Mouse (Mus musculus) naive thymus-derived CD4-positive, alpha-beta T cell, adult 2 months (primary cell): ENCODE measurements around the gene Bcat2.
"Not testable (repeated sequence)": the region's sequence is repeated elsewhere in the genome, so short reads cannot be mapped to it uniquely, and the experiment has no call there.

Experiments used
- DNase-seq: peaks from one replicate; pipeline ENCODE4 v3.0.0-alpha.2; 2011; ENCODE audit warnings: low read depth

Gene Bcat2

GRCm38 (mm10) chr7:45570103-45570741, at the start of gene Bcat2:
Gene Bcat2 (plus strand): TSS chr7:45570153.
- peak; percentile 79 for DNase-seq

- DNase-seq, result no peak
Observed at GRCm38 (mm10) chr7:45520605-45521004, 49.3 kb upstream of the Bcat2 start.

GRCm38 (mm10) chr7:45521728-45522184, 48.2 kb upstream of the Bcat2 start:
- DNase-seq, result peak; percentile 96

- DNase-seq, result peak; percentile 55
Observed at GRCm38 (mm10) chr7:45522194-45522752, 47.7 kb upstream of the Bcat2 start.

GRCm38 (mm10) chr7:45522957-45523676, 46.8 kb upstream of the Bcat2 start:
- peak; percentile 46 for DNase-seq

GRCm38 (mm10) chr7:45523678-45524170, 46.2 kb upstream of the Bcat2 start:
- peak; percentile 38 for DNase-seq

- peak; percentile 57 for DNase-seq
Observed at GRCm38 (mm10) chr7:45524841-45525621, 44.9 kb upstream of the Bcat2 start.

- DNase-seq, result peak; percentile 99
Observed at GRCm38 (mm10) chr7:45525809-45526473, 44.0 kb upstream of the Bcat2 start, which contains the start of the genes Ppp1r15a and Plekha4. Gene Ppp1r15a (minus strand): TSS chr7:45526268. Gene Plekha4 (plus strand): TSS chr7:45526330.

GRCm38 (mm10) chr7:45526474-45527120, 43.4 kb upstream of the Bcat2 start:
- DNase-seq, result peak; percentile 76

- DNase-seq, result not testable (repeated sequence)
Observed at GRCm38 (mm10) chr7:45527169-45527568, 42.8 kb upstream of the Bcat2 start.

GRCm38 (mm10) chr7:45529461-45529860, 40.5 kb upstream of the Bcat2 start:
- DNase-seq, result peak; percentile 23

GRCm38 (mm10) chr7:45530643-45531042, 39.3 kb upstream of the Bcat2 start:
- no peak for DNase-seq

- DNase-seq, result no peak
Observed at GRCm38 (mm10) chr7:45535676-45536075, 34.3 kb upstream of the Bcat2 start.

- DNase-seq, result no peak
Observed at GRCm38 (mm10) chr7:45537602-45538001, 32.4 kb upstream of the Bcat2 start.

GRCm38 (mm10) chr7:45538163-45539041, 31.6 kb upstream of the Bcat2 start:
- peak; percentile 33 for DNase-seq

GRCm38 (mm10) chr7:45539095-45539494, 30.9 kb upstream of the Bcat2 start:
- no peak for DNase-seq

- no peak for DNase-seq
Observed at GRCm38 (mm10) chr7:45540213-45540612, 29.7 kb upstream of the Bcat2 start.

GRCm38 (mm10) chr7:45544525-45544924, 25.4 kb upstream of the Bcat2 start:
- no peak for DNase-seq

- DNase-seq, result no peak
Observed at GRCm38 (mm10) chr7:45549641-45550436, 20.1 kb upstream of the Bcat2 start.
